Mouse (Mus musculus): ENCODE data around the gene Tmbim1.
"Not testable (repeated sequence)": the region's sequence is repeated elsewhere in the genome, so short reads cannot be mapped to it uniquely, and the experiment has no call there.

The Tmbim1 gene

GRCm38 (mm10) chr1:74326916-74327315, 21.5 kb upstream of the Tmbim1 start:
- DNase-seq (ENCODE audit: low read depth, low spot score), result not testable (repeated sequence)

- no peak for DNase-seq (ENCODE audit: low read depth, low spot score)
Observed at GRCm38 (mm10) chr1:74321396-74321795, 16.0 kb upstream of the Tmbim1 start.

- no peak for DNase-seq (ENCODE audit: low read depth, low spot score)
Observed at GRCm38 (mm10) chr1:74318711-74319110, 13.3 kb upstream of the Tmbim1 start.

- DNase-seq (ENCODE audit: low read depth, low spot score), result no peak
Observed at GRCm38 (mm10) chr1:74316114-74316827, 10.8 kb upstream of the Tmbim1 start.

GRCm38 (mm10) chr1:74314796-74315195, 9.4 kb upstream of the Tmbim1 start:
- DNase-seq (ENCODE audit: low read depth, low spot score), result no peak

- no peak for DNase-seq (ENCODE audit: low read depth, low spot score)
Observed at GRCm38 (mm10) chr1:74313049-74313692, 7.7 kb upstream of the Tmbim1 start.

- DNase-seq (ENCODE audit: low read depth, low spot score), result no peak
Observed at GRCm38 (mm10) chr1:74309767-74310166, 4.3 kb upstream of the Tmbim1 start.

- no peak for DNase-seq (ENCODE audit: low read depth, low spot score)
Observed at GRCm38 (mm10) chr1:74308001-74308964, 2.9 kb upstream of the Tmbim1 start.

GRCm38 (mm10) chr1:74307146-74307545, 1.7 kb upstream of the Tmbim1 start:
- DNase-seq (ENCODE audit: low read depth, low spot score), result no peak

GRCm38 (mm10) chr1:74304946-74305345, 476 bp downstream of the Tmbim1 start:
- no peak for DNase-seq (ENCODE audit: low read depth, low spot score)

- DNase-seq (ENCODE audit: low read depth, low spot score), result no peak
Observed at GRCm38 (mm10) chr1:74304339-74304790, 1.1 kb downstream of the Tmbim1 start.

GRCm38 (mm10) chr1:74303509-74304338, 1.7 kb downstream of the Tmbim1 start:
- peak; percentile 48 for DNase-seq (ENCODE audit: low read depth, low spot score)

GRCm38 (mm10) chr1:74302835-74303234, 2.6 kb downstream of the Tmbim1 start:
- no peak for DNase-seq (ENCODE audit: low read depth, low spot score)

- no peak for DNase-seq (ENCODE audit: low read depth, low spot score)
Observed at GRCm38 (mm10) chr1:74302229-74302628, 3.2 kb downstream of the Tmbim1 start.

- no peak for DNase-seq (ENCODE audit: low read depth, low spot score)
Observed at GRCm38 (mm10) chr1:74300347-74301110, 4.9 kb downstream of the Tmbim1 start.

GRCm38 (mm10) chr1:74298996-74299395, 6.4 kb downstream of the Tmbim1 start:
- DNase-seq (ENCODE audit: low read depth, low spot score), result no peak

- no peak for DNase-seq (ENCODE audit: low read depth, low spot score)
Observed at GRCm38 (mm10) chr1:74298157-74298750, 7.2 kb downstream of the Tmbim1 start.

GRCm38 (mm10) chr1:74297269-74297668, 8.2 kb downstream of the Tmbim1 start:
- no peak for DNase-seq (ENCODE audit: low read depth, low spot score)

GRCm38 (mm10) chr1:74296477-74296876, 8.9 kb downstream of the Tmbim1 start:
- no peak for DNase-seq (ENCODE audit: low read depth, low spot score)

Measured in c-Kit-negative CD71-positive TER-119-positive erythroid progenitor cells, embryonic 14.5 days (primary cell).